Mouse (Mus musculus) ovary, postnatal 14 days (tissue): ENCODE data around the gene Runx2.

Experiments
- DNase-seq: peaks from one replicate; pipeline ENCODE4 v3.0.0; 2022; ENCODE audit warnings: low spot score

The Runx2 gene

GRCm38 (mm10) chr17:44618691-44619090 is 195.9 kb downstream of the Runx2 start:
- DNase-seq, result no peak

- no peak for DNase-seq
These were observed 196.4 kb downstream of the Runx2 start for GRCm38 (mm10) chr17:44618175-44618574.

- no peak for DNase-seq
These were observed 196.9 kb downstream of the Runx2 start for GRCm38 (mm10) chr17:44617741-44618140.

- DNase-seq, result no peak
These were observed 200.6 kb downstream of the Runx2 start for GRCm38 (mm10) chr17:44613716-44614715.

GRCm38 (mm10) chr17:44612641-44613040 is 202.0 kb downstream of the Runx2 start:
- no peak for DNase-seq

GRCm38 (mm10) chr17:44612002-44612401 is 202.6 kb downstream of the Runx2 start:
- DNase-seq, result no peak

GRCm38 (mm10) chr17:44611543-44611942 is 203.1 kb downstream of the Runx2 start:
- no peak for DNase-seq

GRCm38 (mm10) chr17:44610828-44611227 is 203.8 kb downstream of the Runx2 start:
- DNase-seq, result no peak

GRCm38 (mm10) chr17:44609897-44610641 is 204.5 kb downstream of the Runx2 start:
- no peak for DNase-seq

GRCm38 (mm10) chr17:44609356-44609755 is 205.2 kb downstream of the Runx2 start:
- no peak for DNase-seq

- DNase-seq, result no peak
These were observed 205.7 kb downstream of the Runx2 start for GRCm38 (mm10) chr17:44608907-44609306.

GRCm38 (mm10) chr17:44607383-44607782 is 207.2 kb downstream of the Runx2 start:
- no peak for DNase-seq

GRCm38 (mm10) chr17:44606245-44606644 is 208.4 kb downstream of the Runx2 start:
- DNase-seq, result no peak

- DNase-seq, result no peak
These were observed 208.8 kb downstream of the Runx2 start for GRCm38 (mm10) chr17:44605749-44606148.

- no peak for DNase-seq
These were observed 211.4 kb downstream of the Runx2 start for GRCm38 (mm10) chr17:44603170-44603569.

GRCm38 (mm10) chr17:44601317-44602021 is 213.1 kb downstream of the Runx2 start:
- no peak for DNase-seq

- no peak for DNase-seq
These were observed 214.7 kb downstream of the Runx2 start for GRCm38 (mm10) chr17:44599856-44600255.

- DNase-seq, result no peak
These were observed 215.5 kb downstream of the Runx2 start for GRCm38 (mm10) chr17:44599132-44599531.

GRCm38 (mm10) chr17:44597918-44598504 is 216.6 kb downstream of the Runx2 start:
- DNase-seq, result no peak

- no peak for DNase-seq
These were observed 221.9 kb downstream of the Runx2 start for GRCm38 (mm10) chr17:44592737-44593090.

GRCm38 (mm10) chr17:44592067-44592736 is 222.4 kb downstream of the Runx2 start:
- no peak for DNase-seq
